Mouse (Mus musculus) brain, embryonic 14.5 days (tissue): ENCODE measurements around the gene Irak2.

Source experiments
- CTCF ChIP-seq: fragments of 200-500 bp; IDR thresholded peaks from 2 replicates; pipeline ENCODE4 v1.5.1; 2012; ENCODE audit warnings: inconsistent platforms, mild to moderate bottlenecking, moderate library complexity, borderline replicate concordance; ENCODE audit not compliant: insufficient read depth, insufficient read length; ENCODE audit errors: extremely low read depth
- POLR2A ChIP-seq: fragments of 200-500 bp; IDR thresholded peaks from 2 replicates; pipeline ENCODE4 v1.6.1; 2012; ENCODE audit warnings: mild to moderate bottlenecking, inconsistent platforms, borderline replicate concordance; ENCODE audit not compliant: poor library complexity, insufficient read depth, insufficient read length, severe bottlenecking; ENCODE audit errors: extremely low read depth

DNA sequence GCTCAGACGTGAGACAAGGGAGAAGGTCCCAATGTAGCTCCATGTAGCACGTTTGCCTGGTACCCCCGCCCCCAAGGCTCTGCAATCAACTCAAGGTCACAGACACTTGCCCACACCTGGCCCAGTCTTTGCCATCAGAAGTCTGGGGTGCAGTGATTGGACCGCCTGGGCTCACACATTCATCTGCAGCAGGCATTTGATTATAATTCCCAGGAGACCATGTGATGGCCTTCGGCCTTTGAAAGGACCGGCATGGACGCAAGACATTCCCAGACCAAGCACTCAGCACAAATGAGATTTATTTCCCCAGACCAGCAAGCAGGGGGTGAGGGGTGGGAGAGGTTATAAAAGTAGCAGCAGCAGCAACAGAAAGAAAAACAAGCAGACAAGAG is 51.7 kb downstream of the Irak2 start:
- TF ChIP-seq CTCF (no peak), POLR2A (no peak)
